Mouse (Mus musculus): ENCODE data around the gene Clhc1.

DNA sequence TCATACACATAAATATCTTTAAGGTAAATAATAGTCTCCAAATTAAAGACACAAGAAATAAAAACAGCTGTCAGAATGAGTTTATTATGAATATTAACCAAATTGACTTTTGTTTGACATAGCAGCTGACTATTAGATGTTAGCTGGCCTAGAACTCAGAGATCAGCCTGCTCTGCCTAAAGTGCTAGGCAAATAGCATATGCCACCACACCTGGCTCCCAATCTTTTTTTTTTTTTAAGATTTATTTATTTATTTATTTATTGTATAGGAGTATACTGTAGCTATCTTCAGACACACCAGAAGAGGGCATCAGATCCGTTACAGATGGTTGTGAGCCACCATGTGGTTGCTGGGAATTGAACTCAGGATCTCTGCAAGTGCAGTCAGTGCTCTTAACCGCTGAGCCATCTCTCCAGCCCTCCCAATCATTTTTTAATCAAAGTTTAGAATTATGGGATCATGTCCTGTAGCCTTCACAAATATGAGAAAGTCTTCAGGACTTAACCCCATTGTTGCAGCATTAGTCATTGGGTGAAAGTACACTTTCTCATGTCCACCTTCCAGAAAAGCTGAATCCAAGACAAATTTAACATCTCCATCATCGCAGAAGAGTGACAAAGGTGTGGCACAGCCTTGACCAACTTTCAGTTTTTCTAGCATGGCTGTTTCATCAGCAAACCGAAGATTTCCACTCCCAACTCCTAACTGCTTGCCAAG, 34.8 kb upstream of the Clhc1 start:
- no peak for TF ChIP-seq CTCF (IDR thresholded peaks at IDR 0.05; ENCODE audit: low read depth)
- TF ChIP-seq EP300 (IDR thresholded peaks at IDR 0.05; ENCODE audit: low read depth), result no peak
